Mouse (Mus musculus): ENCODE measurements around the gene Prpf38a. TPM values are rescaled to one million over a fixed set of nuclear protein-coding genes. Genes with fewer than 3 reads are reported as not detected.

Prpf38a gene
- 5.9 TPM for polyA plus RNA-seq (2015; fragmentation: Illumina TruSeq; extraction: RNeasy Lipid Tissue Mini Kit (QIAGEN cat#74804); ENCODE audit: insufficient read depth, low read depth, low replicate concordance)

GRCm38 (mm10) chr4:108578840-108579742 lies at the start of gene Prpf38a, which contains the start of gene Orc1:
Gene Prpf38a, minus strand, starts transcription at chr4:108579336.
Gene Orc1, plus strand, starts transcription at chr4:108579423.

GRCm38 (mm10) chr4:108619587-108620341 lies 40.6 kb upstream of the Prpf38a start, which contains the start of gene Cc2d1b:
Gene Cc2d1b, plus strand, starts transcription at chr4:108619940.

Other genes starting within 250 kb of the Prpf38a start
- not detected for gene Shisal2a, start 196.0 kb downstream of the Prpf38a start, polyA plus RNA-seq (2015; fragmentation: Illumina TruSeq; extraction: RNeasy Lipid Tissue Mini Kit (QIAGEN cat#74804); ENCODE audit: insufficient read depth, low read depth, low replicate concordance)
- gene Gpx7, start 172.4 kb downstream of the Prpf38a start, polyA plus RNA-seq (2015; fragmentation: Illumina TruSeq; extraction: RNeasy Lipid Tissue Mini Kit (QIAGEN cat#74804); ENCODE audit: insufficient read depth, low read depth, low replicate concordance), result 4.0 TPM
- 14.8 TPM for gene Tut4, start 119.9 kb downstream of the Prpf38a start, polyA plus RNA-seq (2015; fragmentation: Illumina TruSeq; extraction: RNeasy Lipid Tissue Mini Kit (QIAGEN cat#74804); ENCODE audit: insufficient read depth, low read depth, low replicate concordance)
- not detected for gene Orc1, start 87 bp upstream of the Prpf38a start, polyA plus RNA-seq (2015; fragmentation: Illumina TruSeq; extraction: RNeasy Lipid Tissue Mini Kit (QIAGEN cat#74804); ENCODE audit: insufficient read depth, low read depth, low replicate concordance)
- gene Cc2d1b, start 40.6 kb upstream of the Prpf38a start, polyA plus RNA-seq (2015; fragmentation: Illumina TruSeq; extraction: RNeasy Lipid Tissue Mini Kit (QIAGEN cat#74804); ENCODE audit: insufficient read depth, low read depth, low replicate concordance), result 30.5 TPM
- not detected for gene 3110021N24Rik, start 140.3 kb upstream of the Prpf38a start, polyA plus RNA-seq (2015; fragmentation: Illumina TruSeq; extraction: RNeasy Lipid Tissue Mini Kit (QIAGEN cat#74804); ENCODE audit: insufficient read depth, low read depth, low replicate concordance)
- 3.9 TPM for gene Zfyve9, start 201.5 kb upstream of the Prpf38a start, polyA plus RNA-seq (2015; fragmentation: Illumina TruSeq; extraction: RNeasy Lipid Tissue Mini Kit (QIAGEN cat#74804); ENCODE audit: insufficient read depth, low read depth, low replicate concordance)

Data from pancreas, adult 10 weeks (tissue).